Mouse (Mus musculus): ENCODE results near the gene Ccl9.

GRCm38 (mm10) chr11:83598991-83599390 lies 20.6 kb upstream of the Ccl9 start:
- TF ChIP-seq CTCF (IDR thresholded peaks at IDR 0.05; ENCODE audit: low read depth, low read length) (no peak), GATA1 (IDR thresholded peaks at IDR 0.05; ENCODE audit: borderline replicate concordance, low read length) (no peak), TAL1 (conservative IDR thresholded peaks at IDR 0.05; ENCODE audit: low read depth, low read length) (no peak)
